Mouse (Mus musculus): ENCODE results near the gene Cntnap1.

The Cntnap1 gene

DNA sequence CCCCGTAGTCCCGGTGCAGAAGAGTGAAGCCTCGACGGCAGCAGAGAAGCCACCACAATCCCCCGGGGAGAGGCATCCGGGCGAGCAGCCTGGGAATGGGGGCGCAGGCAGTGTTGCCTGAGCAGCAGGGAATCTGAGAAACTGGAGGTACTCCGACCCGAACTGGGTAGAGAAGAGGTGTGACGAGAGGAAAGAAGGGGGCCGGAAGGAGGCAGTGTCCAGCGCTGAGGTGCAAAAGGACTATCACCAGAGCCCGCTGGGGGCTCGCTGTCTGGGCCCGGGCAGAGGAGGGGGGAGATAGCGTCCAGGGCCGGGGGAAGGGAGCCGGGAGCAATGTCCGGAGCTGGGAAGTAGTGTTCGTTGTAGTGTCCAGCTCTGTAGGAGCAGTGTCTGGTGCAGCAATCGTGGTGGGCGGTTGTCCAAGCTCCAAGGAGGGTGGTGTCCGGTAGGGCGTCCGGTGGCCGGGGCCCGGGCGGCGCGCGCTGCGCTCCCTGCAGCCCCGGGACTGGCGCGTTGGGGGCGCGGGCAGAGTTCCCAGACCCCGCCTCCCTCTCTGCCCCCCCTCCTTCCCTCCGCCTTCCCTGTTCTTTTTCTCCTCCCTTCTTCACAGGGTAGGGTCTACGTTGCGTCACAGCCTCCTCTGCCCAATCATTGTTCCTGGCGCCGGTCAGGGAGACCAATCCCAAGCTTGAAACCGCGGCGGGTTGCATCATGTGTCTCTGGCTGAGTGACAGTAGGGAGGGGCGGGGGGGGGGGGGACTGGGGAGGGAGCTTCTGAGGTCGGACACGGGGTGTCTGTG, 688 bp downstream of the Cntnap1 start, which contains the start of gene Plekhh3:
Plekhh3 (minus strand) TSS at position 541 of the 800 bp plus-strand sequence.
- DNase-seq = peak; percentile 98

DNA sequence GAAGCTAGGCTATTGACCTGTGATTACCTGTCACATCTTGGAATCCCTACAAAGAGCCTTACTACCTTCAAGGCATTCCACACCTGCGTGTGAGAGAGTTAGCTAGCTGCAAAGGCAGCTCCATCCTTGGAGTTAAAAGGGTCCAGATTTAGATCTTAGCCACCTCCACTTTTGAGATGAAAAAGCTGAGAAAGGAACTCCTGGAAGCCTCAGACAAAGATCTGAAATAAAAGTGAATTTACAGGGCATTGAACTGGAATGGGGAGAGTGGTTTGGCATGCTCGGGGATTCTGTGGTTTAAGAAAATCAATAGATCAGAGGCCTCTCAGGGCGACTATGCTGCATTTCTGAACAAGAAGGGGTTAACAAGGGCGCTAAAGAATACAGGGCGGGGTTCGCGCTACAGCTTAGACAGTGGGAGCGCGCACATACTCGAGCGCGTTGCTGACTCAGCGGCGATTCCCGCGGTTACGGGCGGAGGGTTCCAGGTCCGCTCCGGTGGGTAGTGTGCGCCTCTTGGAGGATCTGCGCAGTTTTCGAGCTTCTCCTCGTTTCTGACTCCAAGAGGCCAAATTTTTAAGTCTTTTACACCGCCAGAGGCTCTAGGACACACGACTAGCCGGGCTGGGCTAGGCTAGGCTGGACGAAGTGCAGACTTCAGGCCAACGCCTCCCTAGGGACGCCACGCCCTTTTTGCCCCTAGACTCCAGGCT, 1.6 kb downstream of the Cntnap1 start:
- DNase-seq = peak; percentile 83

DNA sequence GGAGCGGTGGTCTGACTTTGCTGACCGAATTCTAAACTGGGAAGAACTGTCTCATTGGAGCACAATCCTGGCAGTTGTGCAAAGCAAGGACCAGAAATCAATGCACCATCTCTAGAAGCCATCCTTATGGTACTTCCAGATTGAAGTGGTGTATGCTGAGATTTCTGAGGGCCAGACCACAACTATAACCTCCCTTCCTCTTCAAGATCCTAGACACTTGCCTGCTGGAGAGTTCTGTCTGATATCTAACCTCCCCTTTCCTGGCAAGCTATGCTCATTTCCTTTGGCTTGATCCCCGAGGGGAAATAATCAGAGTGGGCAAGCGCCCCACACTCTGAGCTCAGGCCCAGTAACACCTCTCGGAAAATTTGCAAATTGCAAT, 2.1 kb downstream of the Cntnap1 start:
- no peak for DNase-seq

GRCm38 (mm10) chr11:101173112-101173511, 2.8 kb downstream of the Cntnap1 start:
- peak; percentile 84 for DNase-seq

DNA sequence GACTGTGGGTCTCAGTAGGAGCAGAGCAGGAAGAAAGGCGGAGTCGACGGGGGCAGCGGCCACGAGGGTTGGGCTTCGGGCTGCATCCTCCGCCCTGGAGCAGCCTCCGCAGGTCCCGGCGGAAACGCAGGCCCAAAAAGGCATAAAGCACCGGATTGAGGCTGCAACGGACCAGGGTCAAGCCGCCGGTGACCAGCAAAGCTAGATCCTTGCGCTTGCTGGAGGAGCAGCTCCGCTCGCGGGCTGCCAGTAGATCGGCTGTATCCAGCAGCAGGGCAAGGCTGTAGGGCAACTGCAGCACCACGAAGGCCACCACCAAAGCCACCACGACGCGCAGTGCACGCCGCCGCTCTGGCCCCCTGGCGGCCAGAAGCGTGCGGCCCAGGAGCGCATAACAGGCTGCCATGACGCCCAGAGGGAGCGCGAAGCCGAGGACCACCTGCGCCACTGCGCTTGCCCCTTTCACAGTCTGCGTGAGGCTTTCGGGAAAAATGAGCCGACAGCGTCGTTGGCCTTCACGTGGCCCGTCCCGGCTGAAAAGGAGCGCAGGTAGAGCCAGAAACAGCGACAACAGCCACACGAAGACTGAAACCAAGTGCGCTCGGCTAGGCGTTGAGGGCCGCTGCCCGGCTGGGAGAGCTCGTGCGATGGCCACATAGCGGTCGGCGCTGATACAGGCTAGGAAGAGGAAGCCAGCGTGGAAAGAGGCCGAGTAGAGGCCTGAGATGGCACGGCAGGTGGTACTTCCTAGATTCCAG, 3.5 kb downstream of the Cntnap1 start:
- peak; percentile 80 for DNase-seq

GRCm38 (mm10) chr11:101174389-101174745, 4.0 kb downstream of the Cntnap1 start:
- peak; percentile 85 for DNase-seq

DNA sequence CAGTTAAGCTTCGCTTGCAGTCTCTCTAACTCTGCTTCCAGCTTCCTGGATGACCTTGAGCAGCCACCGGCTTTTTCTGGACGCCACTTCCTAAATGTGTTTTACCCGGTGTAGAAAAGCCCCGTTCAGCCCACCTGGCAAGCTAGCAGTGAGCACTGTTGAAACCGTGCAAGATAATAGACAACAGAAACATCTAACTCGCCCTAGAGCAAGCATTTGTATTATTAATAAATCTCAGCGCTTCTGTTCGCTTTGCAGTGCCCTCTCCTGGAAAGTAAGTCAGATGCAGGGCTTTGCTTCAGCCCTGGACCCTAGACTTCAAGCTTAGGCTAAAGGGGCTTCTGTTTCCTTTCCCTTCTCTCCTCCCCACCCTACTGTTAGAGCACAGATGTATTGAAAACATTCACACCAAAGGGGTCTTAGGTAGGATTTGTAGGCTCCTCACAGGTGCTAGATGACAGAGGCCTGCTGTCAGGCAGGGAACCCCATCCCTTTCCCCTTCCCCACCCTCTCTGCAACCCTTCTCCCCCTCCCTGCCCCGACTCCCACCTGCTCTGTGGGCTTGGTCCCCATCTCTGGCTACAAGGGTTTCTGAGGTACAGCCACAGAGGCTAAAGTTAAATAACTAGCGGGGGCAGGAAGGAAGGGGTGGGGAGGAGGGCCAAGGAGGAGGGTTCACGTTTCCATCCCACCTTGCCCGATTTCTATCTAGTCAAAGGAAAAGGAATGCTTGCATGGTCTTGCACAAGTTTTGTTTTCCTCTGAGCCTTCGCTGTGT, 4.7 kb downstream of the Cntnap1 start, which contains the start of gene Ccr10:
Ccr10 (minus strand) TSS at position 593 of the 778 bp plus-strand sequence.
- DNase-seq = no peak

- peak; percentile 86 for DNase-seq
Observed at GRCm38 (mm10) chr11:101175636-101176116, 5.4 kb downstream of the Cntnap1 start.

- peak; percentile 82 for DNase-seq
Observed at GRCm38 (mm10) chr11:101176117-101176691, 5.9 kb downstream of the Cntnap1 start.

- DNase-seq = peak; percentile 91
Observed at GRCm38 (mm10) chr11:101176933-101177773, 6.8 kb downstream of the Cntnap1 start.

- peak; percentile 75 for DNase-seq
Observed at GRCm38 (mm10) chr11:101178061-101179058, 8.0 kb downstream of the Cntnap1 start.

DNA sequence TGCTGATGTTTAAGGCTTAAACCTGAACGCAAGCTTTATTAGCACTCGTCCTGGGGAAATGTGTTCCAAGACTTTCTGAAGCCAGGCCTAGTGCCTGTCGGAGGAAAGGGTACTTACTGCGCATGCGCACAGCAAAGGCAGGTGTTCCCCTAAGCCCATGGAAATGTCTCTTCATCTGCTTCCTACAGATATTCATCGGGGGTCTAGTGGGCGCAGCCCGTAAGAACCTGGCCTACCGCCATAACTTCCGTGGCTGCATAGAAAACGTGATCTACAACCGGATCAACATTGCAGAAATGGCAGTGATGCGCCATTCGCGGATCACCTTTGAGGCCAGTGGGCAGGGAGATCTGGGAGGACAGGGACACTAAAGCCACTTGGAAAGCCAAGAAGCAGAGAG, 9.0 kb downstream of the Cntnap1 start:
- DNase-seq = peak; percentile 82

- peak; percentile 47 for DNase-seq
Observed at GRCm38 (mm10) chr11:101180261-101180660, 9.9 kb downstream of the Cntnap1 start.

GRCm38 (mm10) chr11:101180846-101181740, 10.8 kb downstream of the Cntnap1 start:
- DNase-seq = peak; percentile 79

DNA sequence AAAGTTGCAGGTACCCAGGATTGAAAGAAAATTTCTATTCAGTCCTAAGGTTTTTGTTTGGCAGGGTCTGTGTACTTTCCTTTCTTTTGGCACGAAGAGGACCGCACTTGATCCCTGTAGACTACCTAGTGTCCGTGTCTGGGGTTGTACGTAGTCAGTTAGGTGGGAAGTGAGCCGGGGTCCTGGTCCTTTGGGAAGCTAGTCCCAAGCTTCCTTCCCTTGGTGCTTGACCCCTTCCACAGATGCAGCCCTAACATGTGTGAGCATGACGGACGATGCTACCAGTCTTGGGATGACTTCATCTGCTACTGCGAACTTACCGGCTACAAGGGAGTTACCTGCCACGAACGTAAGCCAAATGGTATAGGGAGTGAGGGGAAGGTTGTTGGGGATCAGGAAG, 11.6 kb downstream of the Cntnap1 start:
- no peak for DNase-seq

DNA sequence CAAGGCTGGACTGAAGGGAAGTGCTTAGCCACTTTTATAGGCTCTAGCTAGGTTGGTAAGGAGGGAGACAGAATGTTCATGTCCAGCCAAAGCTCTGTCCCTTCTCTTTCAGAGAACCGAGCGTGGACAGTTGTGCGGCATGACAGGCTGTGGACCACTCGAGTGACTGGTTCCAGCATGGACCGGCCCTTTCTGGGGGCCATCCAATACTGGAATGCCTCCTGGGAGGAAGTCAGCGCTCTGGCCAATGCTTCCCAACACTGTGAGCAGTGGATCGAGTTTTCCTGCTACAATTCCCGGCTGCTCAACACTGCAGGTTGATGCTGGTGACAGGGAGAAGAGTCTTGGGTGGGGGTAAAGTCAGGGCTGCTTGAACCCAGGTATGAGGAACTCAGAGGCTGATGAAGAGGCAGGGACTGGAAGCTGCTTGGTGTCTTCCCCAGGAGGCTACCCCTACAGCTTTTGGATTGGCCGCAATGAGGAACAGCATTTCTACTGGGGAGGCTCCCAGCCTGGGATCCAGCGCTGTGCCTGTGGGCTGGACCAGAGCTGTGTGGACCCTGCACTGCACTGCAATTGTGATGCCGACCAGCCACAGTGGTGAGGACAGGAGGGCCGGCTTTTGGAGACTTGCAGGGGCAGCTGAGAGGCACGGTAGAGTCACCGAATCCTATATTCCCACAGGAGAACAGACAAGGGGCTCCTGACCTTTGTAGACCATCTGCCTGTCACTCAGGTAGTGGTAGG, 12.6 kb downstream of the Cntnap1 start:
- DNase-seq = peak; percentile 65

- no peak for DNase-seq
Observed at GRCm38 (mm10) chr11:101184984-101185383, 14.7 kb downstream of the Cntnap1 start.

DNA sequence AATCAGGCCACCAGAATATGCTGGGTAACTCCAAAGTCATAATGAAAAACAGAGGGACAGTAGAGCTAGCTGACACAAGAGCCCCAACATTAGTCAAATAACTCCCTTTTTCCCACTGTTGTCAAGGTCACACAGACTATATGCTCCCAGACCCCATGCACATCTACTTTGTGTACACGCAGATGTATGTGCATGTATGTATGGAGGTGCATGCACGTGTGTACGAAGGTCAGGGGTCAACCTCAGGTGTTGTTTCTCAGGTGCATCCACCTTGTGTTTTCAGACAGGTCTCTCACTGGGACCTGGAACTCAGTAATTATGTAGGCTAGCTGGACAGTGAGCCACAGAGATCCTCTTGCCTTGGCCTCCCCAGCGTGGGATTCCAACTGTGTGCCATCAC, 15.1 kb downstream of the Cntnap1 start:
- DNase-seq = no peak

All from cerebellum, adult 11-12 months (tissue).